Mouse (Mus musculus) lung, postnatal 0 days (tissue): ENCODE results near the gene Mymk. TPM values are rescaled to one million over a fixed set of nuclear protein-coding genes. Genes with fewer than 3 reads are reported as not detected.

Source experiments
- ATAC-seq: fragments of 200-750 bp; cut with Nextera tagmentation; 2 replicates; pipeline ENCODE4 v1.8.0; 2017; ENCODE audit warnings: moderate library complexity
- DNase-seq: peaks from one replicate; pipeline ENCODE4 v3.0.0-alpha.2; 2016; ENCODE audit warnings: low spot score
- H3K27ac ChIP-seq: fragments of 300-500 bp; sonication (generic); 2 replicates; pipeline ENCODE4 v1.5.1; 2014; ENCODE audit warnings: antibody characterized with exemption, mild to moderate bottlenecking, low read length, mixed read lengths
- H3K27me3 ChIP-seq: fragments of 300-500 bp; sonication (generic); replicated peaks from 2 replicates; pipeline ENCODE4 v1.6.1; 2014; ENCODE audit warnings: low read length, mixed read lengths; ENCODE audit not compliant: insufficient read depth
- H3K36me3 ChIP-seq: fragments of 300-500 bp; sonication (generic); 2 replicates; pipeline ENCODE4 v1.6.1; 2014; ENCODE audit warnings: low read length, mixed read lengths; ENCODE audit not compliant: insufficient read depth
- H3K4me1 ChIP-seq: fragments of 300-500 bp; sonication (generic); 2 replicates; pipeline ENCODE4 v1.6.1; 2014; ENCODE audit warnings: antibody characterized with exemption, low read depth, low read length, mixed read lengths; ENCODE audit not compliant: insufficient read depth
- H3K4me2 ChIP-seq: fragments of 300-500 bp; sonication (generic); replicated peaks from 2 replicates; pipeline ENCODE4 v1.6.1; 2014; ENCODE audit warnings: low read depth, mild to moderate bottlenecking, low read length, moderate library complexity, mixed read lengths
- H3K4me3 ChIP-seq: fragments of 300-500 bp; sonication (generic); 2 replicates; pipeline ENCODE4 v1.5.1; 2014; ENCODE audit warnings: low read depth, low read length
- H3K9ac ChIP-seq: fragments of 300-500 bp; sonication (generic); replicated peaks from 2 replicates; pipeline ENCODE4 v1.6.1; 2014; ENCODE audit warnings: low read depth, mild to moderate bottlenecking
- H3K9me3 ChIP-seq: fragments of 300-500 bp; sonication (generic); 2 replicates; pipeline ENCODE4 v1.6.1; 2016; ENCODE audit warnings: low read length, mixed read lengths
- CTCF ChIP-seq: IDR thresholded peaks from 2 replicates; pipeline ENCODE4 v1.5.1; 2016; ENCODE audit warnings: antibody characterized with exemption, mild to moderate bottlenecking
- EP300 ChIP-seq: IDR thresholded peaks from 2 replicates; pipeline ENCODE4 v1.6.1; 2016; ENCODE audit warnings: antibody characterized with exemption, mild to moderate bottlenecking, control low read depth
- WGBS: fragments of 180-500 bp; shearing (Covaris S2); extraction: QIAGEN DNeasy Blood & Tissue Kit; methylation state at CpG from one replicate; pipeline ENCODE4 v1.1.7; 2014; 5-methylcytosine and 5-hydroxymethylcytosine counted together
- polyA plus RNA-seq: library from polyadenylated mRNA; unstranded; fragments of >200 nt; fragmentation: Nextera tagmentation; extraction: Ambion mirVana; gene quantifications from 2 replicates; pipeline ENCODE4 v1.2.1, GENCODE M21; 2015

Gene Mymk
- polyA plus RNA-seq, 1 experiment from 2014 or later: 0.76 TPM

DNA sequence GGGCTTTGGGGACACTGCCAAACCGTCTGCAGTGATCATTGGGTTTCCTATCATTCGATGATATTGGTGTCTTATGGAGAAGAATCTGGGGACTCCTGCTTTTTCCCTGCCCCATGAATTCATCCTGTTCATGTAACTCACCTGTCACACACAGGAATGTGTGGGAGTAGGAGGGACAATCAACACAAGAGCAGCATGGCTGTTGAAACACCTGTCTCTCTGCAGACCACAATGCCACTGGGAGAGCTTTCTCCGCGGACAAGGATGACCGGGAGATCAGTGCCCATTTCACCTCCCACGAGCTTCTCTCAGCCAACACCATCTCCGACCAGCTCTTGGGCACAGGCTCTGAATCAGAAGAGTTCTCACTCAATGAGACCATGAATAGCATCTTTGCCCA is 23.2 kb upstream of the Mymk start:
- WGBS: 94% methylated on average over 7 of the region's 7 CpGs
- Histone ChIP-seq H3K27ac (no peak overlapping the region), H3K9me3 (no peaks in the 10 kb centered on the region), H3K4me1 (peaks cover 10% of the 10 kb centered on the region; the same call in 1 of the 2 replicates), H3K4me2 (no peak overlapping the region), H3K4me3 (no peak overlapping the region), H3K27me3 (no peaks in the 10 kb centered on the region), H3K9ac (no peak overlapping the region), H3K36me3 (no peaks in the 10 kb centered on the region)
- DNase-seq: no peak
- ATAC-seq: no peak
- no peak for TF ChIP-seq CTCF

- 67% methylated on average over 1 of the region's 1 CpGs for WGBS
- Histone ChIP-seq H3K4me3 (no peak overlapping the region), H3K9me3 (no peaks in the 10 kb centered on the region), H3K27ac (peak overlapping the region; percentile 84), H3K9ac (no peak overlapping the region), H3K4me1 (0 out of 2 replicates have a peak, but pooled peaks cover 2% of the 10 kb centered on the region), H3K4me2 (no peak overlapping the region), H3K36me3 (no peaks in the 10 kb centered on the region), H3K27me3 (no peaks in the 10 kb centered on the region)
- DNase-seq: peak; percentile 53
- 0 out of 2 replicates have a peak, but pooled peaks have one; percentile 0 for ATAC-seq
- no peak for TF ChIP-seq CTCF
- 0 out of 2 replicates have a peak, but pooled peaks have one; percentile 29 for TF ChIP-seq EP300
Observed at GRCm38 (mm10) chr2:27089238-27089637, 17.3 kb upstream of the Mymk start.

DNA sequence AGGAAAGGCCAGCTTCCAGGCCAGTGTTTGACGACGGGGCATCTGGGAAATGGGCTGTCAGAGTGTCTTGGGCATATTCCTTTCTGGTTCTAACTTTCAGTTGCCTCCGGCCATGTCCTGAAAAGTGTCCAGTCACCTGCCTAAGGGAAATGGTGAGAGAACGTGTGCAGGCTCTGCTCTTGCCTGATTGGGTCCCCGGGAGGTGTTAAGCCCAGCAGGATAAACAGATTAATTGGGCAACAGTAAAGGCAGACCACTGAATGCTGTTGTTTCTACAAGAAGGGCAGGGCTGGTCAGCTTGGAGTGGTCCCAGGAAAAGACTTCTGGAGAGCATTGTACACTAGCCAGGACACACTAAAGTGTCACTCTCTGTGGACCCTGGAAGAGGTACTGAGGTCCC is 16.7 kb upstream of the Mymk start:
- Histone ChIP-seq H3K4me3 (no peak overlapping the region), H3K27ac (peak overlapping the region; percentile 84), H3K4me2 (no peak overlapping the region), H3K4me1 (peaks cover 5% of the 10 kb centered on the region; the same call in 1 of the 2 replicates), H3K36me3 (no peaks in the 10 kb centered on the region), H3K27me3 (no peaks in the 10 kb centered on the region), H3K9me3 (no peaks in the 10 kb centered on the region), H3K9ac (no peak overlapping the region)
- DNase-seq (peak; percentile 33), ATAC-seq (peak; percentile 11)
- 49% methylated on average over 5 of the region's 5 CpGs for WGBS
- TF ChIP-seq EP300: no peak
- TF ChIP-seq CTCF: no peak

DNA sequence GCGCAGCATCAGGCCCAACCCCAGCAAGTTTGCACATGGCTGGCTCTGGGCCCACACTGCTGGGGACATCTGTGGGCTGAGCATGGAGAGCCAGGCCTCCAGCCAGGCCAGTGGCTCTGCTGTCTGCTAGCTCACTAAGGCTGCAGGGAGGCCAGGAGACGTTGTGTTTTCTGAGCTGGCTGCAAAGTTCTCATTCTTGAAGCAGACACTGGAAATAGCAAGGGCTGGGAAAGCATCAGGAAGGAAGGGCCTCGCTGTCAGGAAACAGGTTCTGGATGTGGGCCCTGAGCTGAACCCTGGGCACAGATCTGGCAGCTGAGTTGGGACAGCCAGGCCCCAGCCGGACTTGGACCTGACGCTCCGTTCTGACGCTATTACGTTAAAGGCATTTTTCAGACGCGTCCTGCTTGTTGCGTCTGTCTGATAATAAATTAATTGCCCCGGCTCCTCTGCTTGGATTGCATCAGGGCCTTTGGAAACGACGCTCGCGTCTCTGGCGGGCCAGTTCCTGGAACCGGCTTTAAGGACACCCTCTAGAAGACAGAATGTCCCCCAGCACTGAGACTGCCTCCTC is 16.2 kb upstream of the Mymk start:
- TF ChIP-seq CTCF (no peak; the same call in 1 of the 2 replicates), EP300 (peak; percentile 94)
- H3K4me2 ChIP-seq: no peak overlapping the region
- DNase-seq (peak; percentile 94), ATAC-seq (peak; percentile 83)
- H3K4me3 ChIP-seq: no peak overlapping the region
- H3K4me1 ChIP-seq: peaks cover 11% of the 10 kb centered on the region; the same call in 1 of the 2 replicates
- no peak overlapping the region for H3K9ac ChIP-seq
- no peaks in the 10 kb centered on the region for H3K36me3 ChIP-seq
- no peaks in the 10 kb centered on the region for H3K9me3 ChIP-seq
- WGBS: 25% methylated on average over 18 of the region's 18 CpGs
- H3K27me3 ChIP-seq: no peaks in the 10 kb centered on the region
- peak overlapping the region; percentile 84 for H3K27ac ChIP-seq

- H3K36me3 ChIP-seq: no peaks in the 10 kb centered on the region
- no peak overlapping the region for H3K4me3 ChIP-seq
- no peaks in the 10 kb centered on the region for H3K27me3 ChIP-seq
- no peak overlapping the region for H3K9ac ChIP-seq
- WGBS: 68% methylated on average over 5 of the region's 5 CpGs
- DNase-seq (no peak), ATAC-seq (no peak)
- peaks cover 12% of the 10 kb centered on the region; the same call in 1 of the 2 replicates for H3K4me1 ChIP-seq
- no peaks in the 10 kb centered on the region for H3K9me3 ChIP-seq
- TF ChIP-seq CTCF (no peak), EP300 (no peak)
- H3K4me2 ChIP-seq: no peak overlapping the region
- H3K27ac ChIP-seq: peak overlapping the region; percentile 84
Observed at GRCm38 (mm10) chr2:27087581-27087980, 15.6 kb upstream of the Mymk start.

- Histone ChIP-seq H3K27ac (peak overlapping the region; percentile 84), H3K4me2 (no peak overlapping the region), H3K9ac (no peak overlapping the region), H3K36me3 (no peaks in the 10 kb centered on the region), H3K4me3 (no peak overlapping the region), H3K9me3 (no peaks in the 10 kb centered on the region), H3K27me3 (no peaks in the 10 kb centered on the region), H3K4me1 (peaks cover 12% of the 10 kb centered on the region; the same call in 1 of the 2 replicates)
- DNase-seq: no peak
- TF ChIP-seq CTCF: peak; percentile 19; the same call in 1 of the 2 replicates
- TF ChIP-seq EP300: no peak
- ATAC-seq: no peak
- 71% methylated on average over 4 of the region's 4 CpGs for WGBS
Observed at GRCm38 (mm10) chr2:27086483-27087010, 14.6 kb upstream of the Mymk start.
